Mouse (Mus musculus): ENCODE results near the gene Prss8.

DNA sequence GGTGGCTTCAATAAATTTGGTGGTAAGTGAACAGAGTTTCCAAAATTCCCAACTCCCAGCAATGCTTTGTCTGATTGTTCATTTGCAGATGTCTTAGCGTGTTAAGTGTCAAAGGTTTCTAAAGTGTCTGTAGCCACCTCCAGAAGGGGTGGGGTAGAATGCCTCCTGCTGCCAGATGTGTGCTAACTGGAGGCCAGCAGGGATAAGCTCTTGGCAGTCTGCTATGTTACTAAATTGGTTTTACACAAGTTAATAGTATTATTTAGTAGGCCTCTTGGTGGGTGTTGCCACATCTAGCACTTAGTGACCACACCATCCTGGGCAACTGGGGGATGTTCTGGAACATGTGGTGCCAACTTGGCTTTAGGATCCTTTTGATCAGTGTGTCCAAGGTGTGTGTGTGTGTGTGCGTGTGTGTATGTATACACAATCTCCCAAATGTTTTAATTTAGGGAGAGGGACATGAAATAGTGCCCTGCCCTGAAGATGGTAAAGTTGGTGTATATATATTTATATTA is 44.6 kb upstream of the Prss8 start:
- TF ChIP-seq POLR2A (IDR thresholded peaks at IDR 0.05; ENCODE audit: borderline replicate concordance, insufficient read depth, low read length): no peak
- no peak for TF ChIP-seq CTCF (IDR thresholded peaks at IDR 0.05; ENCODE audit: borderline replicate concordance, insufficient read depth, low read depth, low read length)
